ENCODE assay signal across 8 mouse cellular contexts in the genomic region with DNA sequence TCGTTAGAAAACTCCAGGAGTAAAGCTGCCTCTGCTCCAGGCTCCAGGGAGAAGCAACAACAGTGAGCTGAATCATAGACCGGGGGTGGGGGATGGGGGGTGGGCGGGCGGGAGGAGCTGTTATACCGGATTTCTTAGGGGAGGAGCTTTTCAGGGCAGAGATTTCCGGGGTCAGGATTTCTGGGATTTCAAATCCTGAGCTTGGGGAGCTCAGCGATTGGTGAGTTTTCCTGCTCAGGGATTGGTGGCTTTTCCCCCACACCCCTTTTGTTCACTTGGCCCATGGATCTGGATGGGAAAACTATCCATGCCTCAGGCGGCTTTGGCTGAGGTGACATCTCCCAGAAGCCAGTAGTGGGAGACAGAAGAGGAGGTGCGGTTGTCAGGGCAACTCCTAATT. TPM values are rescaled to one million over a fixed set of nuclear protein-coding genes. Genes with fewer than 3 reads are reported as not detected.
DNase-seq lines count a peak whose midpoint lies in the region; ATAC-seq and TF ChIP-seq lines count a peak whose summit lies in the region.

No protein-coding gene starts in this region.

- peak overlapping the region; percentile 27 for H3K4me3 ChIP-seq in heart, embryonic 15.5 days
- H3K4me3 ChIP-seq in liver, adult 2 months (ENCODE audit: insufficient read depth, low read depth, low read length) = peak overlapping the region; percentile 54
- no peak overlapping the region for H3K4me3 ChIP-seq in neural tube, embryonic 11.5 days (ENCODE audit: low read depth, low read length)

- H3K79me2 ChIP-seq in liver, adult 2 months (ENCODE audit: control insufficient read depth, insufficient read depth, low read length) = peaks cover 22% of the 10 kb centered on the region; the same call in 1 of the 2 replicates

- TF ChIP-seq POLR2A in liver, adult 2 months (IDR thresholded peaks at IDR 0.05; ENCODE audit: extremely low read depth, insufficient read depth, low read length) = peak; percentile 66; the same call in 1 of the 2 replicates

- H3K27me3 ChIP-seq in heart, embryonic 15.5 days = no peaks in the 10 kb centered on the region
- H3K27me3 ChIP-seq in liver, adult 2 months (ENCODE audit: control insufficient read depth, insufficient read depth, low read length) = no peaks in the 10 kb centered on the region
- H3K27me3 ChIP-seq in neural tube, embryonic 11.5 days (ENCODE audit: control insufficient read depth, insufficient read depth, low read length) = no peaks in the 10 kb centered on the region

- no peak for TF ChIP-seq CTCF in liver, adult 2 months (IDR thresholded peaks at IDR 0.05; ENCODE audit: low read depth, low read length)

- H3K36me3 ChIP-seq in heart, embryonic 15.5 days = peaks cover 25% of the 10 kb centered on the region
- H3K36me3 ChIP-seq in liver, adult 2 months (ENCODE audit: control insufficient read depth, insufficient read depth, low read length) = peaks cover 11% of the 10 kb centered on the region
- H3K36me3 ChIP-seq in neural tube, embryonic 11.5 days (ENCODE audit: control insufficient read depth, insufficient read depth, low read length) = peaks cover 3% of the 10 kb centered on the region

- 6% methylated on average over 9 of the region's 9 CpGs for WGBS in heart, embryonic 15.5 days
- WGBS in liver, adult 2 months = 3% methylated on average over 9 of the region's 9 CpGs
- 1% methylated on average over 9 of the region's 9 CpGs for WGBS in neural tube, embryonic 11.5 days

- H3K27ac ChIP-seq in heart, embryonic 15.5 days = peak overlapping the region; percentile 92
- peak overlapping the region; percentile 93 for H3K27ac ChIP-seq in liver, adult 2 months (replicated peaks; ENCODE audit: insufficient read depth, low read depth, low read length)
- peak overlapping the region; percentile 31 for H3K27ac ChIP-seq in neural tube, embryonic 11.5 days (ENCODE audit: low read depth, low read length)

- ATAC-seq in heart, embryonic 15.5 days (replicated peaks; ENCODE audit: insufficient number of reproducible peaks, insufficient read depth, low FRiP score, low read depth) = no peak
- peak; percentile 26 for ATAC-seq in neural tube, embryonic 11.5 days (ENCODE audit: insufficient read depth, low FRiP score, low TSS enrichment)
- ATAC-seq in erythroid progenitor cell, adult 5-6 weeks (replicated peaks; ENCODE audit: low FRiP score, poor library complexity, severe bottlenecking) = no peak

- H3K9me3 ChIP-seq in heart, embryonic 15.5 days (replicated peaks) = no peaks in the 10 kb centered on the region
- no peaks in the 10 kb centered on the region for H3K9me3 ChIP-seq in neural tube, embryonic 11.5 days (ENCODE audit: control insufficient read depth, low read length)

- peak; percentile 36 for DNase-seq in cerebellum, adult 11-12 months
- no peak for DNase-seq in cerebellum, adult 8-10 months
- DNase-seq in fibroblast of lung, adult 2 months (ENCODE audit: low read depth) = peak; percentile 69
- peak; percentile 81 for DNase-seq in kidney, postnatal 14 days
- DNase-seq in liver, adult 2 months (ENCODE audit: extremely low read depth, low read depth, low spot score) = peak; percentile 96
- DNase-seq in neural tube, embryonic 11.5 days (ENCODE audit: low spot score) = peak; percentile 57

- peak overlapping the region; percentile 38; the same call in 1 of the 2 replicates for H3K9ac ChIP-seq in heart, embryonic 15.5 days
- peak overlapping the region; percentile 70 for H3K9ac ChIP-seq in liver, adult 2 months (ENCODE audit: low read depth, low read length)
- 0 out of 2 replicates have a peak overlapping the region, but pooled peaks have one; percentile 16 for H3K9ac ChIP-seq in neural tube, embryonic 11.5 days (ENCODE audit: low read length)

- H3K4me1 ChIP-seq in heart, embryonic 15.5 days (replicated peaks) = peaks cover 39% of the 10 kb centered on the region
- H3K4me1 ChIP-seq in liver, adult 2 months (ENCODE audit: control insufficient read depth, insufficient read depth, low read length) = peaks cover 24% of the 10 kb centered on the region
- peaks cover 10% of the 10 kb centered on the region for H3K4me1 ChIP-seq in neural tube, embryonic 11.5 days (ENCODE audit: control insufficient read depth, insufficient read depth, low read length)

- peak overlapping the region; percentile 88 for H3K4me2 ChIP-seq in heart, embryonic 15.5 days
- peak overlapping the region; percentile 38 for H3K4me2 ChIP-seq in neural tube, embryonic 11.5 days (ENCODE audit: low read depth)

RNA-seq across cellular contexts. Expression of a gene that starts 1.5 kb away (rescaled TPM):
- 14.3 and 15.1 TPM in 2 replicates for polyA plus RNA-seq in heart, embryonic 15.5 days (2015; fragmentation: Nextera tagmentation; extraction: Ambion mirVana)
- total RNA-seq in liver, adult 2 months (2014; rRNA removed) = 49.8 and 52.2 TPM in 2 replicates
- 13.7 and 13.9 TPM in 2 replicates for polyA plus RNA-seq in liver, adult 2 months (2012; rRNA removed)
- polyA plus RNA-seq in neural tube, embryonic 11.5 days (2014; fragmentation: Nextera tagmentation; extraction: Ambion mirVana) = 22.4 and 27.3 TPM in 2 replicates
- total RNA-seq in erythroid progenitor cell, adult 5-6 weeks (2015; ENCODE audit: low replicate concordance) = 3.6 and 9.6 TPM in 2 replicates
- 7.1 and 11.0 TPM in 2 replicates for total RNA-seq in erythroid progenitor cell, adult 5-6 weeks (2017; ENCODE audit: low replicate concordance)

RNA-seq across cellular contexts. Expression of a gene that starts 6.9 kb away (rescaled TPM):
- 41.0 and 50.5 TPM in 2 replicates for polyA plus RNA-seq in heart, embryonic 15.5 days (2015; fragmentation: Nextera tagmentation; extraction: Ambion mirVana)
- 10.3 and 13.0 TPM in 2 replicates for total RNA-seq in liver, adult 2 months (2014; rRNA removed)
- polyA plus RNA-seq in liver, adult 2 months (2012; rRNA removed) = 11.7 and 15.0 TPM in 2 replicates
- polyA plus RNA-seq in neural tube, embryonic 11.5 days (2014; fragmentation: Nextera tagmentation; extraction: Ambion mirVana) = 101 and 105 TPM in 2 replicates
- 55.9 and 62.0 TPM in 2 replicates for total RNA-seq in erythroid progenitor cell, adult 5-6 weeks (2015; ENCODE audit: low replicate concordance)
- 21.4 and 37.2 TPM in 2 replicates for total RNA-seq in erythroid progenitor cell, adult 5-6 weeks (2017; ENCODE audit: low replicate concordance)

RNA-seq across cellular contexts. Expression of a gene that starts 52.9 kb away (rescaled TPM):
- 2.5 and 3.3 TPM in 2 replicates for polyA plus RNA-seq in heart, embryonic 15.5 days (2015; fragmentation: Nextera tagmentation; extraction: Ambion mirVana)
- 1.7 TPM in 2 replicates for total RNA-seq in liver, adult 2 months (2014; rRNA removed)
- 0.54 and 0.57 TPM in 2 replicates for polyA plus RNA-seq in liver, adult 2 months (2012; rRNA removed)
- polyA plus RNA-seq in neural tube, embryonic 11.5 days (2014; fragmentation: Nextera tagmentation; extraction: Ambion mirVana) = 22.8 and 25.7 TPM in 2 replicates
- 0.72 TPM in 1 of 2 replicates, not detected in the other for total RNA-seq in erythroid progenitor cell, adult 5-6 weeks (2015; ENCODE audit: low replicate concordance)
- not detected in 2 replicates for total RNA-seq in erythroid progenitor cell, adult 5-6 weeks (2017; ENCODE audit: low replicate concordance)

Comparison
In these comparisons a context has a peak if more than half of its experiments do, and no peak if none do; other contexts are left out.
1. H3K27ac ChIP-seq: peak in every context shown above with its lines; median percentile 93 in liver, adult 2 months; 92 in heart, embryonic 15.5 days; 31 in neural tube, embryonic 11.5 days.
2. H3K9ac ChIP-seq: peak in every context shown above with its lines; median percentile 70 in liver, adult 2 months; 38 in heart, embryonic 15.5 days; 16 in neural tube, embryonic 11.5 days.